Mouse (Mus musculus) embryonic facial prominence, embryonic 10.5 days (tissue): ENCODE results near the gene Adar. TPM values are rescaled to one million over a fixed set of nuclear protein-coding genes. Genes with fewer than 3 reads are reported as not detected.
"Not testable (repeated sequence)": the region's sequence is repeated elsewhere in the genome, so short reads cannot be mapped to it uniquely, and the experiment has no call there.

Experiments
- DNase-seq: peaks from one replicate; pipeline ENCODE4 v3.0.0-alpha.2; 2017; ENCODE audit warnings: low spot score
- H3K27ac ChIP-seq: fragments of 300-500 bp; sonication (generic); replicated peaks from 2 replicates; pipeline ENCODE4 v1.5.1; 2016; ENCODE audit warnings: mild to moderate bottlenecking
- H3K27me3 ChIP-seq: fragments of 300-500 bp; sonication (generic); replicated peaks from 2 replicates; pipeline ENCODE4 v1.6.1; 2016; ENCODE audit warnings: low read depth, mild to moderate bottlenecking; ENCODE audit not compliant: poor library complexity, severe bottlenecking
- H3K36me3 ChIP-seq: fragments of 300-500 bp; sonication (generic); replicated peaks from 2 replicates; pipeline ENCODE4 v1.6.1; 2016; ENCODE audit warnings: mild to moderate bottlenecking, moderate library complexity
- H3K4me1 ChIP-seq: fragments of 300-500 bp; sonication (generic); 2 replicates; pipeline ENCODE4 v1.6.1; 2016
- H3K4me3 ChIP-seq: fragments of 300-500 bp; sonication (generic); 2 replicates; pipeline ENCODE4 v1.5.1; 2016; ENCODE audit warnings: mild to moderate bottlenecking, moderate library complexity
- H3K9me3 ChIP-seq: fragments of 300-500 bp; sonication (generic); 2 replicates; pipeline ENCODE4 v1.6.1; 2016; ENCODE audit warnings: mild to moderate bottlenecking
- WGBS: fragments of 180-500 bp; shearing (Covaris S2); methylation state at CpG from one replicate; pipeline ENCODE4 v1.1.7; 2016; 5-methylcytosine and 5-hydroxymethylcytosine counted together
- polyA plus RNA-seq: library from polyadenylated mRNA; unstranded; fragments of >200 nt; fragmentation: Nextera tagmentation; extraction: Ambion mirVana; gene quantifications from 2 replicates; pipeline ENCODE4 v1.2.1, GENCODE M21; 2016

Adar gene
- polyA plus RNA-seq, 1 experiment from 2014 or later, result 17.5 TPM

DNA sequence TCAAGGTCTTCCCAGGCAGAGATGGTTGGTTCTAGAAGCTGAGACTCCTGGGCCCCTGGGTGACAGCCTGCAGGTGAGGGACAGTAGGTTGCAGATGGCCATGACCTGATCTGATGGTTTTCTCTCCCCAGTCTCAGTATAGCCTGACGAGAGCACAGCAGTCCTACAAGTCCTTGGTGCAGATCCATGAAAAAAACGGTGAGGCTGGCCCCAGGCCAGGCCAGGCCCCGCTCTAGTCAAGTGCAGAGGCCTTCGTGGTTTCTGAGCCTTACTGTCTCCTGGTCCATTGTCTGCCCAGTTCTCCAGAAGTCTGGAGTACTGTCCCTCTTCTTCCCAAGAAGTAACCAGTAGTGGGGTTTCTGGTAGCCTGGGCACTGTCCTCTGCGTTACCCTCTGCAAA lies 66.8 kb downstream of the Adar start:
- Histone ChIP-seq H3K4me3 (no peak overlapping the region), H3K27ac (no peak overlapping the region), H3K36me3 (peaks cover 75% of the 10 kb centered on the region), H3K27me3 (no peaks in the 10 kb centered on the region), H3K9me3 (no peaks in the 10 kb centered on the region), H3K4me1 (peaks cover 18% of the 10 kb centered on the region)
- DNase-seq, result no peak
- 86% methylated on average over 5 of the region's 5 CpGs for WGBS

DNA sequence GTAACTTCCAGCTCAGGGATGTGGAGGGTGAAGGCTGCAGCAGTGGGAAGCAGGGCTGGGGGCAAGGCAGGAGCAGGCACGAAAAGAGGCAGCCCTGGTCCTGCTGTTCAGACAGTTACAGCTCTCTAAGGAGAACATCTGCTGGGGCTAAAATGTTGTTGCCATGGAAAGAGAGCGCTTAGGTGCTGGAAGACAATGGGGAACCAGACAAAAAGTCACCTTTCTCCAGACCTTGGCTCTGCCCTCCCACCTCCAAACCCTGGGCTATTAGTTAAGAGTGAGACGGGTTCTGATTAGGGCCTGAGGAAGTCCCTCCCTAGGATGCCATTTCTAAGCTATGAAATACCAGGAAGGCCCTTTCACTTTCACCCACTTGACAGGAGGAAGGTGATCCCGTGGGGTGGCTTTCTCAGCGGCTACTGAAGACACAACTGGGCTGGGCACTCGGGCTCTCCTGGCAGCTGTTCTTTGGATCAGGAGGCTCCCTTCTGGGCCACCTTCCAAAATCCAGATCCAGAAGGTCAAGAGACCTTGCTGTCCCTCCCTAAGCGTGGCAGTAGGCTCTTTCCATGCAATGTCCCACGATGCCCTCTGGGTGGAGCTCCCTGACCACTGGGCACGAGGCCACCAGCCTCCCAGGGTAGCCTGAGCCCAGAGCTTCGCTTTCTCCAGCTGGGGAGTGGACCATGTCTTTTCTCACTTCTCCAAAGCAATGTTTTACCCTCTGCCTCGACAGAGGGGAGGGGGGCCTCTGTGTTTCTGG lies 70.3 kb downstream of the Adar start:
- H3K9me3 ChIP-seq, result no peaks in the 10 kb centered on the region
- H3K4me3 ChIP-seq, result no peak overlapping the region
- H3K27ac ChIP-seq, result peak overlapping the region; percentile 37; the same call in 1 of the 2 replicates

DNA sequence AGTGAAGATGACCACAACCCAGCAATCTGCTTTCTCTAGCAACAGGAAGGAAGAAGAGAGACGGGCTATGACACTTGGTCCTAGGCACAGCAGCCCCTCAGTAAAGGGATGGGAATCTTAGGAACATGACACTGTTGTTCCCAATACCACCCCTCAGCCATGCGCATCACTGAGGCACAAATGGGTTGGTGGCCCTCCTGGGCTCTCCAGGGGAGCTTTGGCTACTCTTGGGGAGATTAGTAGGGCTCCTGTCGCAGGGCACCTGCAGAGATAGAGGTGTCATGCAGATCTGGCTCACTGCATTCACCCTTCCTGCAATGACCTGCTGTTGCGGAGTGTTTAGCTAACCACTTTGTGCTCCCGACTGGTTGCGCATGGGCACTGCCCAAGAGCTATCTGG lies 71.5 kb downstream of the Adar start:
- H3K4me3 ChIP-seq, result no peak overlapping the region
- no peak for DNase-seq
- H3K27ac ChIP-seq, result no peak overlapping the region
- no peaks in the 10 kb centered on the region for H3K9me3 ChIP-seq
- H3K36me3 ChIP-seq, result peaks cover 29% of the 10 kb centered on the region
- H3K4me1 ChIP-seq, result peaks cover 21% of the 10 kb centered on the region
- 74% methylated on average over 6 of the region's 6 CpGs for WGBS
- H3K27me3 ChIP-seq, result no peaks in the 10 kb centered on the region

More for the DNA sequence above, 70.3 kb downstream of the Adar start:
- WGBS, result 24% methylated on average over 11 of the region's 11 CpGs
- Histone ChIP-seq H3K27me3 (no peaks in the 10 kb centered on the region), H3K36me3 (peaks cover 40% of the 10 kb centered on the region), H3K4me1 (peaks cover 21% of the 10 kb centered on the region)
- DNase-seq, result peak; percentile 64

DNA sequence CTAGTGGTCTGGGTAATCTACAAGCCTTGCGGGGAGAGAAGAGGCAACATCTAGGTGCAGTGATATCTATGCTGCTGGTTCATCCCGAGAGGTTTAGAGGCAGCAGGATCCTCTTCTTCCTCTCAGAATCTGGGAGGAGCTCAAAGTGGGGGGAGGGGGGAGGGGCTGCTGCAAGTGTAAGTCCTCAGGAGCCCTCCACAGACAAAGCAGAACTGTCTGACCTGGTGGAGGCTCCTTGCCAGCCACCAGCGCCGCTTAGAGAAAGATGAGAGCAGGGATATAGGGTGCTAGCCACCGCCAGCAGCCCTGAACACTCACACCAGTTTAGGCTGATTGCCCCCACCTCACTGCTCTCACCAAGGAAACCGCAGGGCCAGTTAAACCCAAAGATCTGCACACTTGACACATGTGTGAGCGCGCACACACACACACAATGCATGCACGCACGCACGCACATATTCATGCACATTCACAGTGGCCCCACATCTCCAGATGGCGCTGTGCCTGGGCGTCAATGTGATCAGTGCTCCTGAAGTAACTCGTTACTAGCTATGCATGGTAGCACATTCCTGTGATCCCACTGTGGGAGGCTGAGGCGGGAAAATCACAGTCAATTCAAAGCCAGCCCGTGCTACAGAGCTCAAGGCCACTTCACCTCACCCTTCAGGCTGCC lies 74.0 kb downstream of the Adar start:
- no peaks in the 10 kb centered on the region for H3K27me3 ChIP-seq
- no peak overlapping the region for H3K27ac ChIP-seq
- no peaks in the 10 kb centered on the region for H3K9me3 ChIP-seq
- peaks cover 3% of the 10 kb centered on the region for H3K36me3 ChIP-seq
- WGBS, result 76% methylated on average over 16 of the region's 16 CpGs
- DNase-seq, result no peak
- peaks cover 21% of the 10 kb centered on the region for H3K4me1 ChIP-seq
- no peak overlapping the region for H3K4me3 ChIP-seq

DNA sequence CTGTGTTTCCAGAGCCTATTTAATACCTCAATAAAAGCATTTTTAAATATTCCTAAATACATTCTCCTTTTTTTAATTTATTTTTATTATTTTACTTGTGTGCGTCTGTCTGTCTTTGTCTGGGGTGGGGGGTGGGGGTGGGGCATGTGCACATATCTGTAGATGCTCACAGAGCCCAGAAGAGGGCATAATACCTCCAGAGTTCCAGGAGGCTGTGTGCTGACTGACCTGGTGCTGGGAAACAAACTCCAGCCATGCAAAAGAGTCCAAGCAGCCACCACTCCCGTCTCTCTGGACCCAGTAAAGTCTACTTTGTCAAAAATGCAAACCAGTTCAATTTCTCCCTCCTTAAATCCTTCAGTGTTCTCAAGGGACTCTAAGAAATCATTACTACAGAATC lies 79.8 kb downstream of the Adar start:
- no peak overlapping the region for H3K4me3 ChIP-seq
- no peaks in the 10 kb centered on the region; the same call in 1 of the 2 replicates for H3K27me3 ChIP-seq
- peaks cover 5% of the 10 kb centered on the region for H3K4me1 ChIP-seq
- H3K27ac ChIP-seq, result no peak overlapping the region
- DNase-seq, result no peak
- H3K36me3 ChIP-seq, result no peaks in the 10 kb centered on the region
- WGBS, result 60% methylated on average over 2 of the region's 2 CpGs
- no peaks in the 10 kb centered on the region for H3K9me3 ChIP-seq

DNA sequence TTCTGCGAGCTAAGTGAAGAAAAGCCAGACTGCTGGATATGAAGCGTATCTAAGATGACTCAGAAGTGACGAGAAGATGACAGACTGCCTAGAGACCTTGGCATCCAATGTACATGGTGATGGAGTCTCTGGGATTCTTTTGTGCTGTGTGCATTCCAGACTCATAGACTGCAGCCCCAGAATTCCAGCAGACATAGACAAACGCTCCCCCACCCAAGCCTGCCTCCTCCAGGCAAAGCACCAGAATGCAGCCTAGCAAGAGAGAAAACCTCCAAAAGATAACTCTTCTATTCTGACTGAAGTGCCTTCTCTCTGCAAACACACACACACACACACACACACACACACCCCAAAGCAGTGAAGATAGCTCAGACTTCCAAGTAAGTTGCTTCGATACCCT lies 80.9 kb downstream of the Adar start:
- no peaks in the 10 kb centered on the region; the same call in 1 of the 2 replicates for H3K27me3 ChIP-seq
- no peaks in the 10 kb centered on the region for H3K9me3 ChIP-seq
- no peak overlapping the region for H3K27ac ChIP-seq
- H3K4me1 ChIP-seq, result peaks cover 7% of the 10 kb centered on the region
- no peak for DNase-seq
- H3K4me3 ChIP-seq, result no peak overlapping the region
- WGBS, result 83% methylated on average over 5 of the region's 5 CpGs
- H3K36me3 ChIP-seq, result no peaks in the 10 kb centered on the region

DNA sequence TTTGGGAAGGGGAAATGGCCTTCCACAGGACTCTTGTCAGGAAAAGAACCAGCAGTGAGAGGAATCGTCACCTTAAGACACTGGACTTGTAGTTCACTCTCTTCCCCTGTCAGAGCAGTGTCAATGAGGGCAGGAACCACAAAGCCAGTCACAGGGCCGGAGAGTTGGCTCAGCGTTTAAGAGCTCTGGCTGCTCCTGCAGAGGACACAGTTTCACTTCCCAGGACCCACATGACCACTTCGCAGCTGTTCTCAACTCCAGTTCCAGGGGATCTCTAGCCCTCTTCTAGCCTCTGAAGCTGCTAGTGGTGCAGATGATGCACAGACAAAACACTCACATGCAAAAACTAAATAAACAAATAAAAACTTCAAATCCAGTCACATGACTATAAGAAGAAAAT lies 81.5 kb downstream of the Adar start:
- DNase-seq, result no peak
- 53% methylated on average over 4 of the region's 4 CpGs for WGBS
- H3K9me3 ChIP-seq, result no peaks in the 10 kb centered on the region
- H3K4me3 ChIP-seq, result no peak overlapping the region
- peaks cover 7% of the 10 kb centered on the region for H3K4me1 ChIP-seq
- H3K27ac ChIP-seq, result no peak overlapping the region
- H3K36me3 ChIP-seq, result no peaks in the 10 kb centered on the region
- no peaks in the 10 kb centered on the region; the same call in 1 of the 2 replicates for H3K27me3 ChIP-seq

DNA sequence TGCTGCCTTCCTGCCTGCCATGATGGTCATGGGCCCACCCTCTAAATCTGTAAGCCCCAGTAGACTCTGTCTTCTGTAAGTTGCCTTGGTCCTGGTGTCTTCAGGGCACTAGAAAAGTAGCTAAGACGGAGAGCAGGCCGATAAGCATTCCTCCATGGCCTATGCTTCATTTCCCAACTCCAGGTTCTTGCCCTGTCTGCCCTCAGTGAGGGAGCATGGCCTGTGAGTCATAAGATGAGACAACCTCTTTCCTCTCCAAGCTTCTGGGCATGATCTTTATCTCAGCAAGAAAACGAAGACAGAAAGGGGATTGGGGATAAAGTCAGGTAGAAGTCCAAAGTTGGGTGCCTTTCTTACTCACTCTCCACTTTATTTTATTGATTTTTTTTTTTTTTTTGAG lies 83.7 kb downstream of the Adar start:
- H3K27me3 ChIP-seq, result no peaks in the 10 kb centered on the region; the same call in 1 of the 2 replicates
- no peak overlapping the region for H3K27ac ChIP-seq
- DNase-seq, result no peak
- H3K4me3 ChIP-seq, result no peak overlapping the region
- H3K4me1 ChIP-seq, result peaks cover 7% of the 10 kb centered on the region
- no peaks in the 10 kb centered on the region for H3K36me3 ChIP-seq
- WGBS, result 83% methylated on average over 3 of the region's 3 CpGs
- H3K9me3 ChIP-seq, result no peaks in the 10 kb centered on the region

DNA sequence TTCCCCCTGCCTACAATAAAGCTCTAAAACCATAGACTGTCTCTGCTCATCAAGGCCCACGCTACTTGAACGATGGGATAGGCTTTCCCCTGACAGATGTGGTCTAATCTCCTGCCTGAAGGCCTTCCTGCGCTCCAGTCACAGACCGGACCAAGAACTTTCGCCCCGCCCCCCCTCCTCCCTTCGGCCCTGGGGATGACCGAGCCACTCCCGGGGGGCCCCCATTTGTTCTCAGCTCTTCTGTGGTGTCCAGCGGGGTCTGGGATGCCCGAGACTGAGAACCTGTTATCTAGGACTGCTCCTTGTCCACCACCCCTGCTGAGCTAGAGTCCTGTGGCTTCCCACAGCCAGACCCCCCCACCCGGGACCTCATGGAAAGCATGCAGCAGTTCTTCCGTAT lies 84.7 kb downstream of the Adar start:
- Histone ChIP-seq H3K27ac (peak overlapping the region; percentile 61; the same call in 1 of the 2 replicates), H3K9me3 (no peaks in the 10 kb centered on the region), H3K4me1 (peaks cover 7% of the 10 kb centered on the region), H3K4me3 (peak overlapping the region; percentile 45), H3K36me3 (no peaks in the 10 kb centered on the region), H3K27me3 (no peaks in the 10 kb centered on the region; the same call in 1 of the 2 replicates)
- WGBS, result 2% methylated on average over 13 of the region's 13 CpGs
- DNase-seq, result peak; percentile 45

DNA sequence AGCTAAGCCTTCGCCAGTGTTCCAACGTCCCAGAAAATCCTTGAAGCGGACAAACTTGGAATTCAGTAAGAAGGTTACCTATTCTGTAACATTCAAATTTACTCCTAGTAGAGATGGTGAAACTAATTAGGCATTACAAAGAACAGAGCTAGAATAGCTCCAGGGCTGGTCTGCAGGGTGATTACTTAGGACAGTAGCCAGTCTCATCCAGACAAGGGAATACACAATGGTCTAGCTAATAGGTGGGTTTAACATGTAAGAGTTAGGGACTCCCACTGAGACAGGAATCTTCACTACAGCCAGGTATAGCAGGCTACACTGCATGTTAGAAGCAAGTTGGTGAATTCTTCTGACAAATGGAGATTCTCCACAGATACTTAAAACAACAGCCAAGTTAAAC lies 85.3 kb downstream of the Adar start:
- H3K27ac ChIP-seq, H3K4me3 ChIP-seq, H3K36me3 ChIP-seq, H3K4me1 ChIP-seq, H3K27me3 ChIP-seq, DNase-seq, H3K9me3 ChIP-seq: not testable (repeated sequence)
- WGBS, result 25% methylated on average over 3 of the region's 3 CpGs

DNA sequence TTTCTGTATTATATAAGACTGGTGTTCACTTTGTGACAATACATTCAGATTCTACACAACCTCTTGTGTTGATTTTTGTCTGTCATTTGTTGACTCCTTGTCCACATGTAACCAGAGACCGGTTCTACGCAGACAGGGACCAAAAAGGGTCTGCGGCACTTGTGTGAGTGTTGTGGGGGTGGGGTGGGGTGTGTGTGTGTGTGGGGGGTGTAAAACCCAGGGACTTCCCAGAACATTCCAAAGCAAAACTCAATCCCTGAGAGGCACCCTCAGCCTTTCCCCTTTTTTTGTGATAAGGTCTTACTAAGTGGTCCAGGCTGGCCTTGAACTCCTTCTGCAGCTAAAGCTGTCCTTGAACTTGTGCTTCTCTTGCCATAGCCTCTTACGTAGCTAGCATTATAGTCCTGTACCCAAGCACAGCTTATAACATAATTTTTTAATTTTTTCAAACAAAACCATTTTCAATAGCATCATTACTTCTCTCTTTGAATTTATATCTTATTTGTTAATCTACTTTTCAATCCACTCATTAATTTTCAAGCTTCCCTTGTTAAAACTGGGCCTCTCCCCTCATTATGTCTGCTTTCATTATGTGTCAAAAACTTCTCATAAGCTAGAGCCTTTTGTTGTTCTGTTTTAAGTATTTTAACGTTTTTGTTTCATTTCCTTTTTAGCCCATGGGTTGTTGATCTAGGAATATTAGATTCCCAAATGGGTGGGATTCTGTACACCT lies 86.1 kb downstream of the Adar start:
- Histone ChIP-seq H3K27me3 (no peaks in the 10 kb centered on the region; the same call in 1 of the 2 replicates), H3K9me3 (0 out of 2 replicates have a peak, but pooled peaks cover 3% of the 10 kb centered on the region), H3K4me3 (no peak overlapping the region), H3K4me1 (peaks cover 7% of the 10 kb centered on the region), H3K27ac (no peak overlapping the region), H3K36me3 (no peaks in the 10 kb centered on the region)
- no peak for DNase-seq
- WGBS, result 60% methylated on average over 5 of the region's 5 CpGs

DNA sequence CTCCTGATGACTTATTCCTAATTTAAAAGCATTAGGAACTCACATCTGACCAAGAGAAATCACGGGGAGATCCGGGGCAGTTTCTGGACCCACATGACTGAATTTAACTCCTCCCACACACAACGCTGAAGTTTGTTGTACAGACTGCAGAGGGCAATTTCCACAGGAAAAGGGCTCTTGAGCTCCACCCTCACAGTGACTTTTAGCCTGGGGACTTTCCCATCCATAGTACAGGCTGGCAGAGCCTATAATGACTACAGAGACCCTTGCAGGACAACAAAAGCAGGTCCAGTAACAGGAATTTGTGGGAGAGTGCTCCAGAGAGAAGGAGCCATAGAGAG lies 86.7 kb downstream of the Adar start:
- Histone ChIP-seq H3K36me3 (no peaks in the 10 kb centered on the region), H3K9me3 (0 out of 2 replicates have a peak, but pooled peaks cover 3% of the 10 kb centered on the region), H3K27ac (no peak overlapping the region), H3K4me1 (peaks cover 7% of the 10 kb centered on the region), H3K27me3 (no peaks in the 10 kb centered on the region; the same call in 1 of the 2 replicates), H3K4me3 (no peak overlapping the region)
- DNase-seq, result no peak
- WGBS, result 23% methylated on average over 3 of the region's 3 CpGs
